Mouse (Mus musculus) ES-E14 (cell line): ENCODE results near the gene Ctdnep1.
"Not testable (repeated sequence)": the region's sequence is repeated elsewhere in the genome, so short reads cannot be mapped to it uniquely, and the experiment has no call there.

ENCODE experiments used
- MAFK ChIP-seq: IDR thresholded peaks from 2 replicates; pipeline ENCODE4 v1.6.1; 2014; ENCODE audit warnings: mild to moderate bottlenecking, low read depth, low read length, inconsistent platforms; ENCODE audit not compliant: insufficient read depth
- ZNF384 ChIP-seq: IDR thresholded peaks from 2 replicates; pipeline ENCODE4 v1.6.1; 2012; ENCODE audit warnings: low read depth, low read length, inconsistent platforms

DNA sequence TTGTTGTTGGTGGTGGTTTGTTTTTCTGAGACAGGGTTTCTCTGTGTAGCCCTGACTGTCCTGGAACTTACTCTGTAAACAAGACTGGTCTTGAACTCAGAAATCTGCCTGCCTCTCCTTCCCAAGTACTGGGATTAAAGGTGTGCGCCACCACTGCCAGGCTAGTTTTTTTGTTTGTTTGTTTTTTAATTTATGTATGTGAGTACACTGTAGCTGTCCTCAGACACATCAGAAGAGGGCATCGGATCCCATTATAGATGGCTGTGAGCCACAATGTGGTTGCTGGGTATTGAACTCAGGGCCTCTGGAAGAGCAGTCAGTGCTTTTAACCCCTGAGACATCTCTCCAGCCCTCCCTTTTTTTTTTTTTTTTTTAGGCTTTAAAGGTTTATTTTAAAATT, 35.2 kb downstream of the Ctdnep1 start:
- TF ChIP-seq ZNF384, MAFK: not testable (repeated sequence)
